Mouse (Mus musculus) lung, postnatal 0 days (tissue): ENCODE measurements at regions not wholly inside any gene's neighbourhood (a gene's known extent, or its start where the extent isn't known, plus 50 kb on each side); places are given as distances from the start of the nearest gene placed in this dataset.

ENCODE experiments used
- CTCF ChIP-seq: IDR thresholded peaks from 2 replicates; pipeline ENCODE4 v1.5.1; 2016; ENCODE audit warnings: antibody characterized with exemption, mild to moderate bottlenecking
- EP300 ChIP-seq: IDR thresholded peaks from 2 replicates; pipeline ENCODE4 v1.6.1; 2016; ENCODE audit warnings: antibody characterized with exemption, mild to moderate bottlenecking, control low read depth

- TF ChIP-seq CTCF (no peak), EP300 (no peak)
Measured at GRCm38 (mm10) chr10:43710886-43711256, 132.8 kb downstream of the Cd24a start.
